Mouse (Mus musculus) liver, postnatal 0 days (tissue): Measurements from ENCODE around the gene Sorcs2.

Experiments
- CTCF ChIP-seq: sonication (generic); IDR thresholded peaks from 2 replicates; pipeline ENCODE4 v1.5.1; 2016; ENCODE audit warnings: antibody characterized with exemption, low read depth
- EP300 ChIP-seq: IDR thresholded peaks from 2 replicates; pipeline ENCODE4 v1.6.1; 2016; ENCODE audit warnings: antibody characterized with exemption, low read depth, mild to moderate bottlenecking

GRCm38 (mm10) chr5:36003797-36004196 lies 394.1 kb downstream of the Sorcs2 start:
- no peak for TF ChIP-seq CTCF
- TF ChIP-seq EP300: no peak
